Mouse (Mus musculus) lung, postnatal 0 days (tissue): Measurements from ENCODE around the gene Fgd4. TPM values are rescaled to one million over a fixed set of nuclear protein-coding genes. Genes with fewer than 3 reads are reported as not detected.
"Not testable (repeated sequence)": the region's sequence is repeated elsewhere in the genome, so short reads cannot be mapped to it uniquely, and the experiment has no call there.

Experiments used
- ATAC-seq: fragments of 200-750 bp; cut with Nextera tagmentation; 2 replicates; pipeline ENCODE4 v1.8.0; 2017; ENCODE audit warnings: moderate library complexity
- DNase-seq: peaks from one replicate; pipeline ENCODE4 v3.0.0-alpha.2; 2016; ENCODE audit warnings: low spot score
- H3K27ac ChIP-seq: fragments of 300-500 bp; sonication (generic); 2 replicates; pipeline ENCODE4 v1.5.1; 2014; ENCODE audit warnings: antibody characterized with exemption, mild to moderate bottlenecking, low read length, mixed read lengths
- H3K27me3 ChIP-seq: fragments of 300-500 bp; sonication (generic); replicated peaks from 2 replicates; pipeline ENCODE4 v1.6.1; 2014; ENCODE audit warnings: low read length, mixed read lengths; ENCODE audit not compliant: insufficient read depth
- H3K36me3 ChIP-seq: fragments of 300-500 bp; sonication (generic); 2 replicates; pipeline ENCODE4 v1.6.1; 2014; ENCODE audit warnings: low read length, mixed read lengths; ENCODE audit not compliant: insufficient read depth
- H3K4me1 ChIP-seq: fragments of 300-500 bp; sonication (generic); 2 replicates; pipeline ENCODE4 v1.6.1; 2014; ENCODE audit warnings: antibody characterized with exemption, low read depth, low read length, mixed read lengths; ENCODE audit not compliant: insufficient read depth
- H3K4me2 ChIP-seq: fragments of 300-500 bp; sonication (generic); replicated peaks from 2 replicates; pipeline ENCODE4 v1.6.1; 2014; ENCODE audit warnings: low read depth, mild to moderate bottlenecking, low read length, moderate library complexity, mixed read lengths
- H3K4me3 ChIP-seq: fragments of 300-500 bp; sonication (generic); 2 replicates; pipeline ENCODE4 v1.5.1; 2014; ENCODE audit warnings: low read depth, low read length
- H3K9ac ChIP-seq: fragments of 300-500 bp; sonication (generic); replicated peaks from 2 replicates; pipeline ENCODE4 v1.6.1; 2014; ENCODE audit warnings: low read depth, mild to moderate bottlenecking
- H3K9me3 ChIP-seq: fragments of 300-500 bp; sonication (generic); 2 replicates; pipeline ENCODE4 v1.6.1; 2016; ENCODE audit warnings: low read length, mixed read lengths
- CTCF ChIP-seq: IDR thresholded peaks from 2 replicates; pipeline ENCODE4 v1.5.1; 2016; ENCODE audit warnings: antibody characterized with exemption, mild to moderate bottlenecking
- EP300 ChIP-seq: IDR thresholded peaks from 2 replicates; pipeline ENCODE4 v1.6.1; 2016; ENCODE audit warnings: antibody characterized with exemption, mild to moderate bottlenecking, control low read depth
- WGBS: fragments of 180-500 bp; shearing (Covaris S2); extraction: QIAGEN DNeasy Blood & Tissue Kit; methylation state at CpG from one replicate; pipeline ENCODE4 v1.1.7; 2014; 5-methylcytosine and 5-hydroxymethylcytosine counted together
- polyA plus RNA-seq: library from polyadenylated mRNA; unstranded; fragments of >200 nt; fragmentation: Nextera tagmentation; extraction: Ambion mirVana; gene quantifications from 2 replicates; pipeline ENCODE4 v1.2.1, GENCODE M21; 2015

Gene Fgd4
- polyA plus RNA-seq, 1 experiment from 2014 or later = 4.0 TPM

DNA sequence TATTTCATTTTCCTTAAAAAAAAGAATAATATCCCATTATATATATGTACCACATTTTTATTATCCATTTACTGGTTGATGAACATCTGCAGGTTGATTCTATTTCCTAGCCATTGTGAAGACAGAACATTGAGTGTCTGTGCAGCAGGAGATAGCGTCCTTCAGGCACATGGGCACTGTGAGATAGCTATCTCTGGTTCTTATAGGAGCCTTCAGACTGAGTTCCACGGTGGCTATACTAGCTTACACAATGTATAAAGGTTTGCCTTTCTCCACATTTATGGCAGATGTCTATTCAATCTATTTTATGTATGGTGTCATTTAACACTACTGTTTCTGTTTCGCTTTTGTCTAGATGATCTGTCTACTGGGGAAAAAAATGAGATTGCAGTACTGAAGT lies 98.9 kb downstream of the Fgd4 start:
- ATAC-seq (no peak), DNase-seq (no peak)
- no peak overlapping the region for H3K9ac ChIP-seq
- no peaks in the 10 kb centered on the region for H3K27me3 ChIP-seq
- 88% methylated on average over 3 of the region's 3 CpGs for WGBS
- no peak overlapping the region for H3K4me2 ChIP-seq
- H3K4me1 ChIP-seq = no peaks in the 10 kb centered on the region
- H3K9me3 ChIP-seq = no peaks in the 10 kb centered on the region
- H3K36me3 ChIP-seq = no peaks in the 10 kb centered on the region
- H3K4me3 ChIP-seq = no peak overlapping the region
- TF ChIP-seq EP300 (no peak), CTCF (no peak)
- no peak overlapping the region for H3K27ac ChIP-seq

DNA sequence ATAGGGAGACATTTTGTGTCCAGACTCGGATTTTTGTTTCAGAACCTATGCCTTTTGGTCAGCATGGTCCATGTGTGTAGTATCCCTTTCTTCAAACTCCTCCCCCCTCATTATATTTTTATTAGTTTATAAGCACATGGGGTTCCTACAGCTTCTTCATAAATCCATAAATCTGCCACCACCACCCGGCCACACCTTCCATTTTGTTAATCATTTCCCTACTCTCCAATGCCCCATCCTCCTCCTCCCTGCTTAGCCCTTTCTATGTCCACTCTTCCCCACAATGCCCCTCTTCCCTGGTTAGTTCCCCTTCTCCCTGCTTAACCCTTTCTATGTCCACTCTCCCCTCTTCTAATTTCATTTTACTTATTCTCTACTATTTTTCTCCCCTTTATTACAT lies 99.4 kb downstream of the Fgd4 start:
- no peak for TF ChIP-seq EP300
- TF ChIP-seq CTCF = no peak
- Histone ChIP-seq H3K4me2 (no peak overlapping the region), H3K4me3 (no peak overlapping the region)

DNA sequence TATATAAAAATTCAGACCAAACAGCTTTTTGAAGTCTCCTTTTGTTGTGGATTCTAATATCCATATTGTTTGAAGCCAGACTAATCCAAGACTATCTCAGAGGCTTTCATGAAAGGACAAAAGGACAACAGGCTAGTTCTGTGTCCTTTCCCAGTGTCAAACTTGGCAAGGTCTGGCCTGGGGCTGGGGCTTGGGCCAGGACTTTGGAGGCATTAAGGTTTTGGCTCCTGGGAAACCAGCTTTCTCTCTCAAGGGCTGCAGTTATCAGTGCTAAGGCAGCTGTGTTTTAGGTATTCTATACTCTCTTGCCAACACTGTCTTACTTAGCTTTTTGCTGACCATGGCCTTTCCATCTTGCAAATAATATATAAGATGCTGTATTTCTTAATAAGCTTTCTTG lies 101.6 kb downstream of the Fgd4 start:
- no peaks in the 10 kb centered on the region for H3K4me1 ChIP-seq
- DNase-seq (no peak), ATAC-seq (no peak)
- TF ChIP-seq CTCF (no peak), EP300 (no peak)
- no peak overlapping the region for H3K9ac ChIP-seq
- H3K4me2 ChIP-seq = no peak overlapping the region
- no peaks in the 10 kb centered on the region for H3K36me3 ChIP-seq
- H3K27ac ChIP-seq = no peak overlapping the region
- no peaks in the 10 kb centered on the region for H3K9me3 ChIP-seq
- H3K4me3 ChIP-seq = no peak overlapping the region
- no peaks in the 10 kb centered on the region for H3K27me3 ChIP-seq

More for the DNA sequence above, 99.4 kb downstream of the Fgd4 start:
- H3K27me3 ChIP-seq = no peaks in the 10 kb centered on the region
- H3K36me3 ChIP-seq = no peaks in the 10 kb centered on the region
- no peak overlapping the region for H3K27ac ChIP-seq
- DNase-seq = no peak
- no peaks in the 10 kb centered on the region for H3K4me1 ChIP-seq
- H3K9ac ChIP-seq = no peak overlapping the region
- no peak for ATAC-seq
- 58% methylated on average over 2 of the region's 2 CpGs for WGBS
- no peaks in the 10 kb centered on the region for H3K9me3 ChIP-seq

DNA sequence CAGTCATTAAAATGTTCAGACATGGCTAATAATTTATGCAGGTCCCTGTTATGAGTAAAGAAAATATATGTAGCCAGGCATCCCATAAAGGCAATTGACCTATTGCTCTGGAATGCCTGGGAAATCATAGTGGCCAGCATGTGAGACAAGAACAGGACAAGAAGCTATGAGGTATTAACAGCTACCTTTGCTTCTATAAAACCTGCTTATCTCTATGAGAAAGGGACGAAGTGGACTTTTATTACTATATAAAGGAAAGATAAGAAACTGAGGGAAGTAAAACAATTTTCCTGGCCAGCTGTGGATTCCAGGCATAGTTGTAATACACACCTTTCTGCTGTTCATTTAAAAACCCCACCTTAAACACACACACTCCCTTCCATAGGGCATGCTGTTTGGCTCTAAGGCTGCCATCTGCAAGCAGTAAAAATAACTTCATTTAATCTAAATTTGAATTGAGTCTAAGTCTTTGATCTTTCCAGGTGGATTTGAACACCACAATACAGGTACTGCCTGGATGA lies 114.8 kb downstream of the Fgd4 start:
- no peak overlapping the region for H3K27ac ChIP-seq
- H3K9me3 ChIP-seq = no peaks in the 10 kb centered on the region
- no peak overlapping the region for H3K9ac ChIP-seq
- ATAC-seq = no peak; the same call in 1 of the 2 replicates
- no peak overlapping the region for H3K4me3 ChIP-seq
- TF ChIP-seq CTCF (no peak), EP300 (no peak)
- no peaks in the 10 kb centered on the region for H3K4me1 ChIP-seq
- DNase-seq = no peak
- 37% methylated on average over 1 of the region's 1 CpGs for WGBS
- no peak overlapping the region for H3K4me2 ChIP-seq
- no peaks in the 10 kb centered on the region for H3K36me3 ChIP-seq
- H3K27me3 ChIP-seq = no peaks in the 10 kb centered on the region

- no peaks in the 10 kb centered on the region for H3K27me3 ChIP-seq
- no peak overlapping the region for H3K27ac ChIP-seq
- no peak overlapping the region for H3K4me2 ChIP-seq
- ATAC-seq (no peak), DNase-seq (no peak)
- no peaks in the 10 kb centered on the region for H3K36me3 ChIP-seq
- WGBS = 72% methylated on average over 4 of the region's 4 CpGs
- H3K9ac ChIP-seq = no peak overlapping the region
- no peaks in the 10 kb centered on the region for H3K4me1 ChIP-seq
- H3K4me3 ChIP-seq = no peak overlapping the region
- TF ChIP-seq CTCF (no peak), EP300 (no peak)
- no peaks in the 10 kb centered on the region for H3K9me3 ChIP-seq
Measured at GRCm38 (mm10) chr16:16484601-16485000, 115.7 kb downstream of the Fgd4 start.

- not testable (repeated sequence) for H3K4me2 ChIP-seq, ATAC-seq, H3K4me3 ChIP-seq, H3K36me3 ChIP-seq, H3K9me3 ChIP-seq, H3K9ac ChIP-seq, DNase-seq, H3K27ac ChIP-seq, H3K27me3 ChIP-seq, H3K4me1 ChIP-seq
- WGBS = 88% methylated on average over 10 of the region's 10 CpGs
Measured at GRCm38 (mm10) chr16:16473451-16473850, 126.9 kb downstream of the Fgd4 start.

GRCm38 (mm10) chr16:16450021-16450420 lies 150.3 kb downstream of the Fgd4 start:
- no peak for ATAC-seq
- H3K27me3 ChIP-seq = no peaks in the 10 kb centered on the region
- H3K27ac ChIP-seq = no peak overlapping the region
- no peaks in the 10 kb centered on the region for H3K9me3 ChIP-seq
- TF ChIP-seq CTCF = no peak
- TF ChIP-seq EP300 = no peak
- H3K36me3 ChIP-seq = no peaks in the 10 kb centered on the region
- 69% methylated on average over 1 of the region's 1 CpGs for WGBS
- H3K4me1 ChIP-seq = no peaks in the 10 kb centered on the region
- DNase-seq = no peak
- H3K4me3 ChIP-seq = no peak overlapping the region
- H3K9ac ChIP-seq = no peak overlapping the region
- no peak overlapping the region for H3K4me2 ChIP-seq
